Mouse (Mus musculus) ovary, postnatal 10 days (tissue): ENCODE measurements around the gene Cd24a.

Experiments used
- DNase-seq: peaks from one replicate; pipeline ENCODE4 v3.0.0; 2022; ENCODE audit warnings: low spot score

The Cd24a gene

GRCm38 (mm10) chr10:43581260-43581659 is 3.2 kb downstream of the Cd24a start:
- no peak for DNase-seq

- DNase-seq, result no peak
Measured at GRCm38 (mm10) chr10:43584538-43584937, 6.5 kb downstream of the Cd24a start.

GRCm38 (mm10) chr10:43588470-43589177 is 10.5 kb downstream of the Cd24a start:
- DNase-seq, result no peak

- no peak for DNase-seq
Measured at GRCm38 (mm10) chr10:43591477-43591876, 13.4 kb downstream of the Cd24a start.

GRCm38 (mm10) chr10:43593182-43593581 is 15.1 kb downstream of the Cd24a start:
- DNase-seq, result no peak

GRCm38 (mm10) chr10:43594187-43594586 is 16.1 kb downstream of the Cd24a start:
- DNase-seq, result no peak

GRCm38 (mm10) chr10:43594894-43595293 is 16.8 kb downstream of the Cd24a start:
- DNase-seq, result no peak

GRCm38 (mm10) chr10:43598067-43598726 is 20.1 kb downstream of the Cd24a start:
- DNase-seq, result no peak

GRCm38 (mm10) chr10:43601039-43601438 is 23.0 kb downstream of the Cd24a start:
- DNase-seq, result no peak

GRCm38 (mm10) chr10:43601511-43602396 is 23.7 kb downstream of the Cd24a start:
- DNase-seq, result no peak

GRCm38 (mm10) chr10:43603975-43604686 is 26.0 kb downstream of the Cd24a start:
- no peak for DNase-seq

GRCm38 (mm10) chr10:43604687-43605250 is 26.7 kb downstream of the Cd24a start:
- no peak for DNase-seq

GRCm38 (mm10) chr10:43605901-43606300 is 27.8 kb downstream of the Cd24a start:
- no peak for DNase-seq

- no peak for DNase-seq
Measured at GRCm38 (mm10) chr10:43609507-43609906, 31.4 kb downstream of the Cd24a start.

GRCm38 (mm10) chr10:43609958-43610357 is 31.9 kb downstream of the Cd24a start:
- DNase-seq, result no peak

- no peak for DNase-seq
Measured at GRCm38 (mm10) chr10:43611081-43611480, 33.0 kb downstream of the Cd24a start.

GRCm38 (mm10) chr10:43619059-43619531 is 41.0 kb downstream of the Cd24a start:
- no peak for DNase-seq

GRCm38 (mm10) chr10:43619939-43620338 is 41.9 kb downstream of the Cd24a start:
- DNase-seq, result no peak

- DNase-seq, result no peak
Measured at GRCm38 (mm10) chr10:43623510-43623909, 45.4 kb downstream of the Cd24a start.

GRCm38 (mm10) chr10:43624362-43624761 is 46.3 kb downstream of the Cd24a start:
- no peak for DNase-seq

GRCm38 (mm10) chr10:43624791-43625398 is 46.8 kb downstream of the Cd24a start:
- no peak for DNase-seq
